Mouse (Mus musculus) layer of hippocampus, postnatal 36 days (tissue): ENCODE results near the gene Mucl1. TPM values are rescaled to one million over a fixed set of nuclear protein-coding genes. Genes with fewer than 3 reads are reported as not detected.
"Not testable (repeated sequence)": the region's sequence is repeated elsewhere in the genome, so short reads cannot be mapped to it uniquely, and the experiment has no call there.

Experiments used
- DNase-seq, 2 experiments: peaks; one replicate each; pipeline ENCODE4 v3.0.0; 2022
- total RNA-seq, 2 experiments: library from RNA; stranded (reverse); gene quantifications; 2 replicates each; pipeline ENCODE4 v1.2.3; 2021

Gene Mucl1
- total RNA-seq, result not detected

GRCm38 (mm10) chr15:103755369-103755768 lies at the start of gene Mucl1:
Mucl1 (minus strand) TSS chr15:103755469.
- no peak for DNase-seq

GRCm38 (mm10) chr15:103766836-103767235 lies 11.6 kb upstream of the Mucl1 start:
- DNase-seq, result peak in 1 of 2 experiments; percentile 6

- DNase-seq, result not testable (repeated sequence)
Observed at GRCm38 (mm10) chr15:103716861-103717260, 38.4 kb downstream of the Mucl1 start.

Other genes starting within 250 kb of the Mucl1 start
- gene Ppp1r1a, start 217.5 kb downstream of the Mucl1 start, total RNA-seq, result 100 to 1,000 TPM in 1 of 2 experiments, 10 to 100 TPM in 1; 99.1 to 123 TPM
- 1 to 10 TPM; 1.3 to 1.6 TPM for gene Glycam1, start 190.4 kb downstream of the Mucl1 start, total RNA-seq
- not detected for gene Mucl2, start 143.8 kb upstream of the Mucl1 start, total RNA-seq